Mouse (Mus musculus): ENCODE measurements around the gene Syt12. TPM values are rescaled to one million over a fixed set of nuclear protein-coding genes. Genes with fewer than 3 reads are reported as not detected.

Gene Syt12
- total and polyA plus RNA-seq, 3 experiments = not detected

- no peak for TF ChIP-seq NELFE (IDR thresholded peaks at IDR 0.05; ENCODE audit: low read depth, low read length)
- no peak for TF ChIP-seq ZMIZ1 (IDR thresholded peaks at IDR 0.05; ENCODE audit: low read depth, low read length)
Observed at GRCm38 (mm10) chr19:4441090-4441591, 36.1 kb downstream of the Syt12 start (continued).

- no peaks in the 10 kb centered on the region for H3K79me2 ChIP-seq (ENCODE audit: control insufficient read depth, insufficient read depth, low read length, poor library complexity)
- peak; percentile 27 for DNase-seq (ENCODE audit: low read depth, low spot score)
- H3K27me3 ChIP-seq (ENCODE audit: control insufficient read depth in 1 of 2, insufficient read depth in 2 of 2, low read length in 2 of 2) = peaks cover 4 to 5% of the 10 kb centered on the region in 2 experiments; a peak in 2 of 4 replicates
- H3K9ac ChIP-seq (ENCODE audit: control insufficient read depth, low read depth, low read length, poor library complexity, severe bottlenecking) = no peak overlapping the region
- no peaks in the 10 kb centered on the region; a peak in 1 of 4 replicates for H3K36me3 ChIP-seq (ENCODE audit: control insufficient read depth in 1 of 2, insufficient read depth in 2 of 2, low read length in 2 of 2)
- H3K27ac ChIP-seq (ENCODE audit: control insufficient read depth, low read depth, low read length) = no peak overlapping the region
- H3K4me3 ChIP-seq (ENCODE audit: control insufficient read depth in 1 of 2, insufficient read depth in 1 of 2, low read depth in 2 of 2, low read length in 2 of 2) = no peak overlapping the region
- no peak for TF ChIP-seq POLR2AphosphoS2 (IDR thresholded peaks at IDR 0.05; ENCODE audit: low read length)
- no peak for TF ChIP-seq SMC3 (IDR thresholded peaks at IDR 0.05; ENCODE audit: low read depth, low read length)
- no peak for TF ChIP-seq ZKSCAN1 (IDR thresholded peaks at IDR 0.05; ENCODE audit: low read depth, low read length)
- TF ChIP-seq MAZ (IDR thresholded peaks at IDR 0.05; ENCODE audit: low read depth, low read length) = no peak
- no peak for TF ChIP-seq RCOR1 (IDR thresholded peaks at IDR 0.05; ENCODE audit: low read depth, low read length)
- TF ChIP-seq KAT2A (conservative IDR thresholded peaks at IDR 0.05; ENCODE audit: low read depth, low read length) = no peak
- TF ChIP-seq HCFC1 (IDR thresholded peaks at IDR 0.05; ENCODE audit: low read depth, low read length) = no peak
- TF ChIP-seq EP300 (IDR thresholded peaks at IDR 0.05; ENCODE audit: low read depth in 1 of 2, low read length in 2 of 2) = no peak
- no peak for TF ChIP-seq MYB (IDR thresholded peaks at IDR 0.05; ENCODE audit: low read depth, low read length)
- no peak for TF ChIP-seq NRF1 (IDR thresholded peaks at IDR 0.05; ENCODE audit: insufficient read depth, low read depth, low read length, poor library complexity, severe bottlenecking)
- no peak for TF ChIP-seq CTCF (IDR thresholded peaks at IDR 0.05 in 2 of 3, conservative IDR thresholded peaks at IDR 0.05 in 1 of 3; ENCODE audit: control insufficient read depth in 1 of 3, insufficient read depth in 1 of 3, low read depth in 2 of 3, low read length in 3 of 3, poor library complexity in 1 of 3, severe bottlenecking in 1 of 3)
- no peak for TF ChIP-seq NELFE (IDR thresholded peaks at IDR 0.05; ENCODE audit: low read depth, low read length)
- no peak for TF ChIP-seq CHD2 (IDR thresholded peaks at IDR 0.05; ENCODE audit: low read length)
- TF ChIP-seq ZMIZ1 (IDR thresholded peaks at IDR 0.05; ENCODE audit: low read depth, low read length) = no peak
- TF ChIP-seq USF2 (IDR thresholded peaks at IDR 0.05; ENCODE audit: borderline replicate concordance in 1 of 2, insufficient read depth in 1 of 2, low read depth in 1 of 2, low read length in 2 of 2) = no peak
- no peak for TF ChIP-seq E2F4 (IDR thresholded peaks at IDR 0.05; ENCODE audit: borderline replicate concordance, low read depth, low read length)
- H3K4me1 ChIP-seq (ENCODE audit: control insufficient read depth in 1 of 2, insufficient read depth in 2 of 2, low read length in 2 of 2) = peaks cover 0 to 22% of the 10 kb centered on the region in 2 experiments; a peak in 2 of 4 replicates
- no peaks in the 10 kb centered on the region for H3K9me3 ChIP-seq (replicated peaks; ENCODE audit: insufficient read depth, low read length)
Observed at GRCm38 (mm10) chr19:4440222-4440621, 37.0 kb downstream of the Syt12 start.

GRCm38 (mm10) chr19:4439161-4439801 lies 38.0 kb downstream of the Syt12 start, which contains the start of gene Rhod:
Gene Rhod, minus strand, starts transcription at chr19:4439432.
- H3K4me1 ChIP-seq (ENCODE audit: control insufficient read depth in 1 of 2, insufficient read depth in 2 of 2, low read length in 2 of 2) = peaks cover 0 to 22% of the 10 kb centered on the region in 2 experiments; a peak in 2 of 4 replicates
- no peaks in the 10 kb centered on the region; a peak in 1 of 4 replicates for H3K36me3 ChIP-seq (ENCODE audit: control insufficient read depth in 1 of 2, insufficient read depth in 2 of 2, low read length in 2 of 2)
- no peaks in the 10 kb centered on the region for H3K79me2 ChIP-seq (ENCODE audit: control insufficient read depth, insufficient read depth, low read length, poor library complexity)
- no peaks in the 10 kb centered on the region for H3K9me3 ChIP-seq (replicated peaks; ENCODE audit: insufficient read depth, low read length)
- H3K27me3 ChIP-seq (ENCODE audit: control insufficient read depth in 1 of 2, insufficient read depth in 2 of 2, low read length in 2 of 2) = peaks cover 2 to 3% of the 10 kb centered on the region in 2 experiments; a peak in 1 of 4 replicates
- H3K27ac ChIP-seq (ENCODE audit: control insufficient read depth, low read depth, low read length) = no peak within 1 kb of the TSS
- no peak within 1 kb of the TSS for H3K4me3 ChIP-seq (ENCODE audit: control insufficient read depth in 1 of 2, insufficient read depth in 1 of 2, low read depth in 2 of 2, low read length in 2 of 2)
- DNase-seq (ENCODE audit: low read depth, low spot score) = no peak
- H3K9ac ChIP-seq (ENCODE audit: control insufficient read depth, low read depth, low read length, poor library complexity, severe bottlenecking) = no peak within 1 kb of the TSS
- TF ChIP-seq MXI1 (IDR thresholded peaks at IDR 0.05; ENCODE audit: low read depth, low read length) = no peak
- TF ChIP-seq CTCF (IDR thresholded peaks at IDR 0.05 in 2 of 3, conservative IDR thresholded peaks at IDR 0.05 in 1 of 3; ENCODE audit: control insufficient read depth in 1 of 3, insufficient read depth in 1 of 3, low read depth in 2 of 3, low read length in 3 of 3, poor library complexity in 1 of 3, severe bottlenecking in 1 of 3) = no peak
- no peak for TF ChIP-seq GATA1 (IDR thresholded peaks at IDR 0.05; ENCODE audit: low read depth, low read length)
- TF ChIP-seq EP300 (IDR thresholded peaks at IDR 0.05; ENCODE audit: low read depth in 1 of 2, low read length in 2 of 2) = no peak
- no peak for TF ChIP-seq TCF12 (IDR thresholded peaks at IDR 0.05; ENCODE audit: low read depth, low read length)
- TF ChIP-seq SIN3A (IDR thresholded peaks at IDR 0.05; ENCODE audit: low read length) = no peak
- TF ChIP-seq MAFK (IDR thresholded peaks at IDR 0.05; ENCODE audit: borderline replicate concordance, low read depth, low read length) = no peak
- TF ChIP-seq USF1 (IDR thresholded peaks at IDR 0.05; ENCODE audit: low read depth, low read length) = no peak
